Mouse (Mus musculus) kidney, postnatal 4 days (tissue): Measurements from ENCODE around the gene Bdkrb2.

Source experiments
- DNase-seq, 2 experiments: peaks; one replicate each; pipeline ENCODE4 v3.0.0; 2021; ENCODE audit warnings: mixed read lengths in 2 of 2

Gene Bdkrb2

DNA sequence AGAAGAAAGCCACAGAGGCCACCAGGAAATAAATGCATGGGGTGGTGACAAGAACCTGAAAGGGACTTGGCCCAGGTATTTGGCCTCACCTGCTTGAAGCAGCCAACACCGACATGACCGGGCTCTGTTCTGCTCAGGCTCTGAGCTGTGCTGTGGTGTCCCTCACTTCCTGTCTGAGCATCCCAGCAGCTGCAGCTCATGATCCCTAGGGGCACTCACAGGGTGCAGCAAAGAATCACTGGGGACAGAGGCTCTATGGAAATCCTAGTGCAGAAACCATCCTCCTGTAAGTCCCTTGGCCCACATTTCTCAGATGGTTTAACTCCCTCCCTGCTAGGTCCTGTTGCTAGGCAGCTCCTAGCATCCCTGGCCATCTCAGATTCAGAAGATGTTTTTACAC lies 15.9 kb upstream of the Bdkrb2 start:
- DNase-seq, result no peak

DNA sequence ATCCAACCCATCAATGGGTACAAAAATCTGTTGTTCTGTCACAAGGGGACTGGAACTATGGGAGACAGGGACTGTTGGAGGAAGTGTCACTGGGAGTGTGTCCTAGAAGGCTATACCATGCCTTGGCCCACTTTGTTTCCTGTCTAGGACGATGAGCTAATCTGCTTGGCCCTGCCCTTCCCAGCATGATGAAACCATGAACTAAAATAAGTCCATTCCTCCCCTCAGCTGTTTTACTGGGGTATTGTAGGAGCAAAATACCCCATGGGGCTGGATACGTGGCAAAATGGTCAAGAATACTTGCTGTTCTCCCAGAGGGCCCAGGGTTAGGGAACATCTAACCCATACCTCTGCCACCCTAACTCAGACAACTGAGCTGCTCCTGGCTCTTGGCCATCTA lies 15.0 kb upstream of the Bdkrb2 start:
- no peak for DNase-seq

DNA sequence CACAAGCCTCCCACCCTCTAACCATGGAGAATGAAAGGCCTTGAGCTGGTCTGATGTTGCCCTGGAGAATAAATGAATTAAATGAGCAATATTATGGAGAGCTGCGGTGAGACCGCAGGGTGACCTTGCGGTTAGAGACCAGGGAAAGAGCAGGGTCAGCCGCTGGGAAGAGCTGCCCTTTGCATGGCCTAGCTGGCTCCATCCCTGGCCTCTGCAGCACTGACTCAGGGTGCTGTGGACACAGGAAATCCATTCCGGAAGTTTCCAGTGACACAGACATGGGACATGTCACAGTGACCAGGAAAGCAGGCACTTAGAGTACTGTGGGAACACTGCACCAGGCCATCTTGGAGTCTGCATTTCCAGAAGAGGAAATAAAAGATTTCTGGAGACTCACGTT lies 14.1 kb upstream of the Bdkrb2 start:
- no peak for DNase-seq

DNA sequence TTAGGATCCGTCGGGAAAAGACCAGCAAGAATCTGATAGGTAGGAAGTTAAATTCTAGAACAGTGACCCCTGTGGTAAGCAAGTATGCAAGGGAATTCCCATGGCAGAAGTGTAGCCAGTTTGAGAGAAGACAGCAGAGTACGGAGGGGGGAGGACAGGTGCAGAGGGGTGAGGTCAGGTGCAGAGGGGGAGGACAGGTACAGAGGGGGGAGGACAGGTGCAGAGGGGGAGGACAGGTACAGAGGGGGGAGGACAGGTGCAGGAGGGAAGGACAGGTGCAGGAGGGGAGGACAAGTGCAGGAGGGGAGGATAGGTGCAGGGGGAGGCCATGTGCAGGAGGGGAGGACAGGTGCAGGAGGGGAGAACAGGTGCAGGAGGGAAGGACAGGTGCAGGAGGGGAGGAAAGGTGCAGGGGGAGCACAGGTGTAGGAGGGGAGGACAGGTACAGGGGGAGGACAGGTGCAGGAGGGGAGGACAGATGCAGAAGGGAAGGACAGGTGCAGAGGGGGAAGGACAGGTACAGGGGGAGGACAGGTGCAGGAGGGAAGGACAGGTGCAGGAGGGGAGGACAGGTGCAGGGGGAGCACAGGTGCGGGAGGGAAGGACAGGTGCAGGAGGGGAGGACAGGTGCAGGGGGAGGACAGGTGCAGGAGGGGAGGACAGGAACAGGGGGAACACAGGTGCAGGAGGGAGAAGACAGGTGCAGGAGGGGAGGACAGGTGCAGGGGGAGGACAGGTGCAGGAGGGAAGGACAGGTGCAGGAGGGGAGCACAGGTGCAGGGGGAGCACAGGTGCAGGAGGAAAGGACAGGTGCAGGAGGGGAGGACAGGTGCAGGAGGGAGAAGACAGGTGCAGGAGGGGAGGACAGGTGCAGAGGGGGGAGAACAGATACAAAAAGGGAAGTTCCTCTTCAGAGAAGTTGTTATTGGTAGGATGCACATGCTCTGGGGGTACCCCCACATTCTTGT lies 12.9 kb upstream of the Bdkrb2 start:
- DNase-seq, result no peak

DNA sequence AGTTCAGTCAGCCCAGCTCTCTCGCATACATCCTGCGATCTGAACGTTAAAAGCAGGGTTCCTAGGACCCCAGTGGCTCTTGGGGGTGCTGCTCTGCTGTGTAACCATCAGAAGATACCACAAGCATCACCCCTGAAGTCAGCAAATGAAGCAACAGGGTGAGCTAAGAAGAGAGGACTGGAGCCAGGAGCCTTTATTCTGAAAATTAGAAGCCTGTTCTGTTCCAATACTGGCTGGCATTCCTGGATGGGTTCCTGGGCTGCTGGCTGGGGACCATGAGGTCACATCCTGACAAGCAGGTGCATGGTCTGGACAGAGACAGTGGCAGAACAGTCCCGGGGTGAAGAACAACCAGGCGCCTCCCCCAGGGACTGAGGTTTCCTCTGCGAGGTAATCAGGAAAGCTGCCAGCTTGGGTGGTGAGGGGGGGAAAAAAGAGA lies 11.5 kb upstream of the Bdkrb2 start:
- no peak for DNase-seq

DNA sequence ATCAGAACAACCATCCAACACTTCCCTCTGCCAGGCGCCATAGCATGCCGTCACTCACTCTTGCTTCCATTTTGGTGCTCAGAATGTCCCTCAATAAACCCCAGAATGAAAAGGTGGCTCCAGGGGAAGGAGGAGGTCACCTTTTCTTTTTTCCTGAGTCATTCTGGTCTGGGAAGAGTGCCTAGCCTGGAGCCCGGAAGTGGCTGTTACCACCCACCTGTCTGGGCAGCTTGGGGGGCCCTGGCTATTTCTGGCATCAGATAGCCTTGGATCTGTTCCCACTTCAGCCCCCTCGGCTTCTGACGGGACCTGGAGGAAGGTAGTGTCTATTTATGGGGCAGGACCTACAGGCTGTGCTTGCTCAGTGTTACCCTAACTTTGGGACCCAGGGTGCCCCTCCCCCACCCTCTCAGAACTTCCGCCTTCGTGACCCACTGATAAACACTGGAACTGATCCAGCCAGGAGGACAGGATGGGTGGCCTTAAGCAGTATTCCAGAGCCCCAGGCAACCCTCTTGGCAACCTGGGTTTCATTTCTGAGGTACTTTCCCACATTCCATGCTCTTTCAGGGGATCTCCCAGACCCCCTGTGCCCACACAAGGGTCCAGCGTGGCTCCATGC lies 8.8 kb upstream of the Bdkrb2 start:
- peak in 1 of 2 experiments; percentile 29 for DNase-seq

DNA sequence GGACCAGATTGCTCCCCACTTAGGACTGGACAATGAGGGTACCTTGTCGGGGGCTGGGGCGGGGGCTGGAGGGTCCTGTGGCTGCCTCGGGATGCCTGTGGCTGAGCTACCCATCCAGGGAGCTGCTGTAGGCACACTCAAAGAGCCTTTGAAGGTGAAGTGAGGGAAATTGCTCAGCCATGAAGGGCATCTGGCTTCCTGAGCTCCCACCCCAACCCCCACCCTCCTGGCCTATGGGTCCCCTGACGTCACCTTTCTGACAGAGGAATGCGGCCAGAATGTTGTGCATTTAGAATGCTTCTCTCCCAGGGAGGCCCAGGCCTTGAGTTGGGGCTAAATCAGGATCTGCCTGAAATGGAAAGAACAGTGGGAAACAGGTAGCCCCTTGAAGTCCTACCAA lies 7.9 kb upstream of the Bdkrb2 start:
- DNase-seq, result peak; percentile 28 to 56

DNA sequence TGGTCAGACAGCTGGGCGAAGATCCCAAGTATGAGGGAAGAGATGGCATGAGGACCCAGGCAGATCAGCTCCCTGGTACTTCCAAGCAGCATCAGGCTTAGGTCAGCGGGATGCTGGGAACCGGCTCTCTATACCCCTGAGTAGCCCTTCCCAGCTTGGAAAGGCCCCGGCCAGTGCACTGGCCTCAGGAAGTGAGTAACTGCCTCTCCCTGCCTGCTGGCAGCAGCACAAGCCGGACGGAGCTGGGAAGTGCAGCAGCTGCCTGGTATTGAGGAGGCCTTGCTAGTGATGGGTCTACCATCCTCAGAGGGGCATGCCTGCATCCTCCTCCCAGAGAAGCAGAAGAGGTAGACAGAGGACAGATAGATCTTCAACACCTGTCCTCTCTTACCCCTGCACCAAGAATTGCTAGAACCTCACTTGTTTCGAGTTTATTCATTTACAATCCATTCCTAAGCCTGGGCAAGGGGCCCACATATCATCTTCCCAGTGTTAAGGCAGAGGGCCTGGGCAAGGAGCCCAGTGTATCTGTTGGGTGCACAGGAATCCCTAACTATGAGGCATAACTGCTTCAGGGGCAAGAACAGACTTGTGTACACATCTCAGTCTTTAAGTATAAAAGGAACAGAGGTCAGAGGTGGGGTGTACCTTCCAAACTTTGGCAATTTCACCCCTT lies 5.6 kb upstream of the Bdkrb2 start:
- peak; percentile 57 to 67 for DNase-seq

DNA sequence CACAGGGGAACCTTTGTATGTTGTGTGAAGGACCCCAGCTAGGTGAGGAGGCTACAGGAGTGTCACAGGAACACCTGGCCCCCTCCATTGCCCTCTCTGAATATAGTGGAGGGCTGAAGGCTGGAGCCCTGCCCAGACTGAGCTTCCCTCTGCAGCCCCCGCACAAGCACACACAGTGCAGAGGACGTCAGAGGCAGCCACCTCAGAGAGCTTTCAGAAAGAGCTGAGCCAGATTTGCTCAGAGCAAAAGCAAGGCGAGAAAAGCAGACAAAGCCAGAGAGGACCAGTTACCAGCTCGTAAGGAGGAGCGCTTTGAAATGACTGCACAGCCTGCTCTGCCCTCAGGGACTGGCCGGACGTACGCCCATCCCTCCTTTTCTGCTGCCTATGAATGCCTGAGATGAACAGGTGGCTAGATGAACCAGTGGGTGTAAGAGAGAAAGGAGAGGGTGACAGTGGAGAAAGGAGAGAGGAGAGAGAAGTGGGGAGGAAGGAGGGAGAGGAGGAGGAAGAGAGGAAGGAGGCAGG lies 2.0 kb upstream of the Bdkrb2 start:
- DNase-seq, result no peak

DNA sequence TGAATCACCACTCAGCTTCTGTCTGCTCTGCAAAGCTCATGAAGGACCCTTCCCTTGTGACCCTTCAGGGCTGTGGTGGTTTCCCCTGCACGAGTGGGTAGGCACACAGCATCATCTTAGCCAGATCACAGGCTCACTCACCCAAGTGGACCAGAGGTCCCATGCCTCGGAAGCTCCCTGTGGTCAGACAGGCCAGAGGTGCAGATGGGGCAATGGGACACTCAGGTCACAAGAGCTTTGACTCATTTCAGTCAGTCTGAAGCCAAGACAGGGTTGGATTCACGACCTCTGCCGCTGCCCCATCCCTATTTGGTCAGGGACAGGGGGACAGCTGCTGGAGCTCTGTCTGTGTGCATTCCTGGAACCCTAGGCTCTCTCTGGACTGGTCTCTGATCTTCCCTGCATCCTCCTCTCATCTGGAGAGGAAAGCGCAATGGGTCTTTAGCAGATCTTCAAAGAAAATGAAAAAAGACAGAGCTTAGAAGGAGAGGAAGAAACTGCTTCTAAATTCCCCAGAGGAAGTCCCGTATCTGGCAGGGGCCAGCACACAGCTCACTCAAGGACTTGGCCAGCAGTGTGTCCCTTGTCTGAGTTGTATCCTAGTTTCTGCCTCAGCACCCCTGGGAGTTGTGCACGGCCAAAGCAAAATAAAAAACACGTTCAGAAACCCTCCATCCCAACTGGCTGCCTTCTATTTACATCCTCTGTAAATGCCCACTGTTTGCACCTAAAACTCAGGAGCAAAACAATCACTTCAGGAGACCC lies 788 bp upstream of the Bdkrb2 start:
- DNase-seq, result no peak

DNA sequence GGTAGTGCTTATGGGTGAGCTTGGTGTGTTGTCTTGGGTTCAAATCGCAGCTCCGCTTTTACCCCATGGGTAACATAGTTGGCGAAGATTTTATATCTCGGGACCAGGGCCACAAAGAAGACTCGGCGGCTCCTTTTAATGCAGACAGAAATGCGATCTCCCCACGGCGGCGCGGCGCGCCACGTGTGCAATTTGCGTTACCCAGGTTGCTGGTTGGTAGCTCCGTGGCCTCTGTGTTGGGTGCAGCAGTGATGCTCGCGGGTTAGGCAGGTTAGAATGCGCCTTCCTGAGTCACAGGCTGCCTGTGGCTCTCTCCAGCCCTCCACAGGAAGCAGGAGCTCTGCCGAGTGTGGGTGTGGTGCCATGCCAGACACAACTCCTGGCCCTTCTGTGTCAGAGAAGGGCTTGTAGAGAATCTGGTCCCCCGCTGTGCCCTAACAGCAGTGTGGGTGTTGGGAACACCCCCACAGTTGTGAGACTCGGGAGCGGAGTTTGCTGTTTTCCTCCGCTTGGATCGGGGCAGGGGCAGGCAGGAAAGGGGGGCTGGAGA lies 775 bp downstream of the Bdkrb2 start:
- peak in 1 of 2 experiments; percentile 18 for DNase-seq

DNA sequence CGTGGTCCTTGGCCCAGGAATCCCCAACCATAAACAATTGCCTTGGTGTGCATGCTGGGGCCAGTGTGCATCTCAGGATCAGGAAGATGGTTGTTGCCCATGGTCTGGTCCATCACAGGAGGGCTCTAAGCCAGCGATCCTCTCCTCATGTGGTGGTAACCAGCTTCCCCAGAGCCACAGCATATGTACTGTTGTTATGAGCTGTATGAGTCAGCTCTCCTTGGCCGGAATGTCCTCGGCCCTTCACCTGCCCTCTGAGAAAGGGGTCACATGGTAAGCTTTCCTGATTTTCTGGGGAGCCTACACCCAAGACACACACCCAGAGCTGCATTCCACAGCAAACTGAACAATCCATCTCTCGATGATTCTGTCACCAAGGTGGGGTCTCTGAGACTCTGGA lies 2.2 kb downstream of the Bdkrb2 start:
- DNase-seq, result no peak

DNA sequence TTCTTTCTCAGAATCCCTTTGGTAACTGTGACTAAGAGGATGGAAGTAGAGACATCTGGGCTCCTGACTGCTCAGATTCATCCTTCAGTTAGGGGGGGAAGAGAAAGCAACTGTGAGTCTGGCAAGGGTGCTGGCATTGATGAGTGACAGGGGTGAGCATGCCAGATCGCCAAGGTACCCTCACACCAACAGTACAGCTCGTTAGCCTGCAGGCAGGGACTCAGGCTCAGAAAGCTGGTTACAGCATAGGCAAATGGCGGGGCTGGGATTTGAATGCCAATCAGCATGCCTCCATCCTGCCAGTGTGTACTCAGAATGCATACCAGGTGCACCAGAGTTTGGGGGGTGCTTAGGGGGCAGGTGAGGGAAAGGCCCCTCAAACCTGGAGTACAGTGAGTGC lies 8.8 kb downstream of the Bdkrb2 start:
- no peak for DNase-seq

DNA sequence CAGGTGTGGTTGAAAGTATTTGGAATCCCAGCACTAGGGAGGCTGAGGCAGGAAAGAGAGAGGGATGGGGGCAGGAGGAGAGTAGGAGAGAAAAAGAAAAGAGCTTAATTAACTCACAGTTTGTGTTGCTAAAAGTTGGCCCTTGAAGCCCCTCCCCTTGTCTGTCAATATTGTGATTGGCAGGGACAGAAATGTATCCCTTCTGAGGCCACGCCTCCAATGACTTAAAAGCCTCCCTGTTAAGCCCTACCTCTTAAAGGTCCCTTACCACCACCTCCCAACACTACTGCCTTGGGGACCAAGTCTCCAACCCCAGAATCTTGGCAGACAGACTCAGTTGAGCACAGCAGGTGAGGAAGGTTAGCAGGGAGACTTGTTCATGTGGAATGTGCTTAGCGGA lies 9.6 kb downstream of the Bdkrb2 start:
- DNase-seq, result no peak

DNA sequence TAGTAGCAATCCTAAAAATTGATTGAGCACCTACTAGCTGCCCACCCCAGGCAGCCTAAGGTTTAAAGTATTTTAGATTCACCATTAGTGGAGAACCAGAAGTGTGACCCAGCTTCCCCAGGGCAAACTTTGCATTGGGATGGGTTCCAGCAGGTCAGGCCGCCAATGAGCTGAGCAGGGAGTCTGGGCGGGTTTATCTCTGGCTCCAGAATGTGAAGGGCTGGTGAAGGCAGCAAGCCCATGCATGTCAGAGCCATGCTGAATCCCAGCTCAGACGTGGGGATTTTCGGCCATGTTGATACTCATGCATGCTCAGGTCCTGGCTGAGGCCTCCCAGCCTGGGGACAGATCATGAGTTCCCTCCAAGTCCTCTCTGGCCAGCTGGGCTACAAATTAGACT lies 11.3 kb downstream of the Bdkrb2 start:
- no peak for DNase-seq

DNA sequence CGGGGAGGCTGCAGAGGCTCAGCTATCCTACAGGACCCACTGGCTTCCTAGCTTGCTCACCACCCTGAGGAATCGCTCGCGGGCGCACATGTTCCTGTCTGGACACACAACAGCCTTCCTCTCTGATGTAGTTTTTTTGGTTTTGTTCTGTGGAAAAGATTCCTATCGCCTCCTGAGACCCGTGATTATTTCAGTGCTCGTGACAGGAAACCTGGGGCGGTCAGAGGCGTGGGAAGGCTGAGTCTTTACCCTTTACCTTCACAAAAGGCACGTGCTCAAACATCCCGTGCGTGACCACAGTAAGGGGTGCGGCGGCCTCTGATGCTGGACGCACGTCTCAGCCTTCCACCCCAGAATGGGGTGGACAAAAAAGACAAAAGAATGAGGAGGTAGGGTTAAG lies 17.5 kb downstream of the Bdkrb2 start:
- DNase-seq, result no peak

DNA sequence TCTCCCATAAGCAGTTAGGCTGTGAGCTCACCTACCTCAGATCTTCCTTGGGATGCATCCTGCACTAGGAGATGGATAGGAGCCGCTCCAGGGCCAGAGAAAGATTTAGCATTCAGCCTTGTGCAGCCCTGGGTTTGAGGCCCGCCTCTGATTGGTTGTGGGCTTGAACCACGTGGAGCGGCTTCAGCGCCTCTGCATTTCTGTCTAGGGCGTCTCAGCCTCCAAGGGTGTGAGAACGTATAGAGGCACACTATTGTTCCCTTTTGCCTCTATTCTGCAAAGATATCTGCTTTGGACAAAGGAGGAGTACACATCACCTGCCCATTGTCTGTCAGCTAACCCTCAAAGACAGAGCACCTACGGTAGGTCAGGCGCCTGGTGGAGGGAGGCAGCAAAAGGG lies 19.5 kb downstream of the Bdkrb2 start:
- no peak for DNase-seq

DNA sequence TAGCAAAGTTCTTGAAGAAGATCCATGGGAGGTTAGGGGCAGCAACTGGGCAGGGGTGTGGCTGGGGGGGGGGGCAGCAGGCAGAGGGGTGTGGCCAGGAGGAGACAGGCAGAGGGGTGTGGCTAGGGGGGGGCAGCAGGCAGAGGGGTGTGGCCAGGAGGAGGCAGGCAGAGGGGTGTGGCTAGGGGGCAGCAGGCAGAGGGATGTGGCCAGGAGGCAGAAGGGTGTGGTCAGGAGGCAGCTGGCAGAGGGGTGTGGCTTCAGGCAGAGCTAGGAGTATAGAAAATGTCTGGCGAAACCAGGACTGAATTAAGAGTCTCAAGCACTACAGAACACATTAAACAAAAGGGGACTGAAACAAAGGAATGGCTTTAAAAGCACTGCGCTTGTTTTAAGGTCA lies 20.5 kb downstream of the Bdkrb2 start:
- peak; percentile 30 to 52 for DNase-seq

DNA sequence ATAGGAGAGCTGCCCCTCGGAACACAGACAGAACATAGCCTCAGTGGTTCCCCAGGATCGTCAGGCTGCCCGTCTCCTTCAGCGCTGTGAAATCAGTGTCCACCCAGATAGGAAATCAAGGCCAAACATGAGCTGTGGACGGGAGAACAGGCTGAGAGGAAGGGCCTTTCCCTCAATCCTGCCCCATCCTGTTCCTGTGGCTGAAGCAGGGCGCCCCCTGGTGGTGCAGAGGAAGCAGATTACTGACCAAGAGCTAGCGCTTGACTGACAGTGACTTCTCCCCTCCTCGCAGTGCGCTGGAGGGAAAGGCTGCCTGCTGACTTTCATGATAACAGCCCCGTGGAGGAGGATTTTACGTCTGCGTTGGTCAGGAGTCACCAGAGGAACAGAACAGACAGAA lies 21.8 kb downstream of the Bdkrb2 start:
- DNase-seq, result peak; percentile 86 to 90

DNA sequence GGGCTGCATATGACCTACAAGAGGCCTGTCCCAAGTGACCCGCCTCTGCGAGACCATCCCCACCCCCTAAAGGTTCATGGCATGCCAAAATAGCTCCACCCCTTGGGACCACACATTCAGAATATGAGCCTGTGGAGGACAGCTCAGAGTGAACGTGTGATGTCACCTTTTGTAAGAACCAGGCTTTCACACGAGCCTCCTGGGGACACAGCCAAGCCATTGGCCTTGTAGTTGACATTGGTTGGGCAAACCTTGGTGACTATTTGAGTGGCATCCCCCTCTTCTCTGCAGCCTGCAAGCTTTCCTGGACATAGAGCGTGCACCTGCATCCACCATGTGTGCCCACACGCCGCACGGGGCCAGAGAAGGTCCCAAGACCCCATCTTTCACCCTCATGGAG lies 24.5 kb downstream of the Bdkrb2 start:
- no peak for DNase-seq

DNA sequence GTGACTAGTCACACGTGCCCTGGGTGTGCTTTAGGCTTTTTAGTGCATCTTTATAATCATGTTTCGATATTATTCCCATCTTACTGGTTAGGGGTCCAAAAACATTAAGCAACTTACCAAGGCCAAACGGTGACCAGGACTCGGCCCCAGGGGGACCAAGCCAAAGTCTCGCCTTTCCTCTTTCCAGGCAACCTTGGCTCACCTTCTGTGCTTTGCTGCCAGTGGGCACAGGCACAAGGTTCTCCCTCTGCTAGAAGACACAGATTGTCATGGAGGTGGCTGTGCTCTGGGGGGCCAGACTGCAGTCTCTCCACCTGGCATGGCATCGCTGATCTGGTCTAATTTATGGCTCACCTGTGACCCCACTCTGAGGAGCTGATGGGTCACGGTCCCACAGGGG lies 27.8 kb downstream of the Bdkrb2 start:
- DNase-seq, result no peak

DNA sequence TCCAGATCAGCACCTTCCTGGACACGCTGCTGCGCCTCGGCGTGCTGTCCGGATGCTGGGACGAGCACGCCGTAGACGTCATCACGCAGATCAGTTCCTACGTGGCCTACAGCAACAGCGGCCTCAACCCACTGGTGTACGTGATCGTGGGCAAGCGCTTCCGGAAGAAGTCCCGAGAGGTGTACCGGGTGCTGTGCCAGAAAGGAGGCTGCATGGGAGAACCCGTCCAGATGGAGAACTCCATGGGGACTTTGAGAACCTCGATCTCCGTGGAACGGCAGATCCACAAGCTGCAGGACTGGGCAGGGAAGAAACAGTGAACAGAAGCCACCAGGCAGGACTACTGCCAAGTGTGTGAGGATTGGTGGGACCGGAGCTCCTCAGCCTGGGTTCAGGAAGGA lies 29.3 kb downstream of the Bdkrb2 start:
- no peak for DNase-seq
